Mouse (Mus musculus): ENCODE data around the gene Scap. TPM values are rescaled to one million over a fixed set of nuclear protein-coding genes. Genes with fewer than 3 reads are reported as not detected.
A peak's percentile ranks its signal among the peaks of the same experiment; 100 is the strongest.

The Scap gene
- polyA plus RNA-seq (2016; fragmentation: Nextera tagmentation; extraction: Ambion mirVana): 38.5 and 40.3 TPM in 2 replicates

DNA sequence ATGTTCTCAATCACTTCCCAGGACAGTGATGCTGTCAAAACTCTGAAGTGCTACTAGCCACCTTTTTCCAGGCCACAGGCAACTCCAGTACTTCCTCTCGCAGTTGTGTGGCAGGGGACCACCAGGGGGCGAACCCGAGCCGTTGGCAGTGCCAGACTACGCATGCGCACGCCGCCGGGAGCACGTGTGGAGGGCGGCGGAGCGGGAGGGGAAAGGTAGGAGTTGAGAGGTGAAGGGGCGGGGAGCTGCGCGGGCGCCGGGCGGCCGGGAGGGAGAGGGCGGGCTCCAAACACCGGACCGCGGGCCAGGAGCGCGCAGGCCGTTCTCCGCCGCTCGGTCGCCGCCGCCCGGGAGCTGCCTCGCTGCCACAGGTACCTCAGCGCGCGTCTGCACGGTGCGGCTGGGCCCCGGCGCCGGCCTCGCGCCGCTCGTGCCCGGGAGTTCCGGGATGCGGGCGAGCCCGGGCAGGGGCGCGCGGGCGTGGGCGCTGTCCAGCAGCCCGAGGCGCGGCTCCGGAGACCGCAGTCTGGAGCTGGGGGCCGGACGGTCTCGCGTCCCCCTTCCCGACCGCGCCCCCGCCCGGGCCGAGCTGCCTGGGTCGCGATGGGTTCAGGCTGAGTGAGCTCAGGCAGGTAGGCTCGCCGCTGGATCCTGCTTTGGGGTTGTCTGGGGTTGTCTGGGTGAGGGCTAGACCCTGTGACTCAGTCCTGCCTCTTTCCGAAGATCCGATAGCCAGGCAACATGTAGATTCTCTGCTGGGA is at the start of gene Scap:
Gene Scap (plus strand): TSS at position 154 of the 761 bp plus-strand sequence.
- DNase-seq (ENCODE audit: low spot score): peak; percentile 99
- WGBS: under 1% methylated on average over 78 of the region's 78 CpGs
- H3K36me3 ChIP-seq (replicated peaks): no peaks in the 10 kb centered on the region
- H3K27me3 ChIP-seq (replicated peaks; ENCODE audit: low read depth, poor library complexity, severe bottlenecking): no peaks in the 10 kb centered on the region
- H3K9me3 ChIP-seq: no peaks in the 10 kb centered on the region
- H3K4me3 ChIP-seq: peak within 1 kb of the TSS; percentile 90
- H3K27ac ChIP-seq (replicated peaks): peak within 1 kb of the TSS; percentile 87
- peaks cover 35% of the 10 kb centered on the region for H3K4me1 ChIP-seq

DNA sequence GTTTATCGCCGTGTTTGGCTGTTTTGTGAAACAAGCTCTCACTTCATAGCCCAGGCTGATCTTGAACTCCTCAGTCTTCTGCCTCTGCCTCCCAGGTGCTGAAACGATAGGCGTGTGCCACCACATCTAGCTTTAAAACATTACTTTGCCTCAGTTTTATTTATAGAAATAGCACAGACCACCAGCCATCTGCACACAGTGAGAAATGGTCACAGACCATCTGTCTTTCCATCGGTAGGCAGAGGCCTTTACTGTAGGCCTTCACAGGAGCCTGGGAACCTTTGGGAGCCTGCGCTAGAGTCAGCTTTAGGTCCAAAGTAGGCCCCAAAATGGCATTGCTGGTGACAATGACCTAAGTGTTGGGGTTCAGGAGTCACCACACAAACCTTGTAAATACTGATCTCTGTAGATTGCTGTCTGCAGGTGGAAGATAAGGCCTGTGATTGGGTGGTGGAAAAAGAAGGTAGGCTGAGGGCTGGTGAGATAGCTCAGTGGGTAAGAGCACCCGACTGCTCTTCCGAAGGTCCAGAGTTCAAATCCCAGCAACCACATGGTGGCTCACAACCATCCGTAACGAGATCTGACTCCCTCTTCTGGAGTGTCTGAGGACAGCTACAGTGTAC is 48.9 kb upstream of the Scap start:
- H3K4me1 ChIP-seq: peaks cover 9% of the 10 kb centered on the region; the same call in 1 of the 2 replicates
- no peaks in the 10 kb centered on the region for H3K9me3 ChIP-seq
- 97% methylated on average over 10 of the region's 10 CpGs for WGBS
- no peak overlapping the region for H3K4me3 ChIP-seq
- H3K27ac ChIP-seq (replicated peaks): no peak overlapping the region
- H3K36me3 ChIP-seq (replicated peaks): no peaks in the 10 kb centered on the region
- H3K27me3 ChIP-seq (replicated peaks; ENCODE audit: low read depth, poor library complexity, severe bottlenecking): no peaks in the 10 kb centered on the region
- DNase-seq (ENCODE audit: low spot score): no peak

DNA sequence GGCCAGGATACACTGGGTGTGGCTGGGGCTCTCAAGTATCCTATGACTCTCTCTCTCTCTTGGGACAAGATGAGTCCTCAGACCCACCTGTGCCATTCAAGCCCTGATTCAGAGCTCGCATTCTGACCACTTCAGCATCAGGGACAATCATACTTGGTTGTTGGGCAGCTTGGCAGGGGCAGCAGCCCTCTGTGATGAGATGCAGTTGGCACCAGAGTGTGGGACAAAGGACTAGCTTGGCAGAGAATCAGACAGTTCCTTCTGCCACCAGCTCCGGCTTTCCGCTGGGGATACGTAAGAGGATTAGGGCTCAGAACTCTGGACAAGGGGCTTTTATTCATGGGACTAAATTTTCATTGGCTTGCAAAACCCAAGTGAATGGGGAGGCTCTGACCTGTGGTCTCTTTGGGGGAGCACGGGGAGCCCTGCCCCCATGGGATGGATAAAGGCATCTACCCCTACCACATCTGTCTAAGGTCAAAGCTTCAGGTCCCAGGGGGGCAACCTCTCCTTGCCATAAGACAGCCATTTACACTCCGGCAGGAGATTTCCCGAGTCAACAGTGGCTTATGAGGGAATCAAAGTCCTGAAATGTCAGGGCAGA is 45.7 kb upstream of the Scap start:
- Histone ChIP-seq H3K27me3 (replicated peaks; ENCODE audit: low read depth, poor library complexity, severe bottlenecking) (no peaks in the 10 kb centered on the region), H3K36me3 (replicated peaks) (no peaks in the 10 kb centered on the region), H3K27ac (replicated peaks) (no peak overlapping the region), H3K9me3 (no peaks in the 10 kb centered on the region), H3K4me3 (no peak overlapping the region), H3K4me1 (peaks cover 9% of the 10 kb centered on the region; the same call in 1 of the 2 replicates)
- DNase-seq (ENCODE audit: low spot score): no peak
- 70% methylated on average over 7 of the region's 7 CpGs for WGBS

DNA sequence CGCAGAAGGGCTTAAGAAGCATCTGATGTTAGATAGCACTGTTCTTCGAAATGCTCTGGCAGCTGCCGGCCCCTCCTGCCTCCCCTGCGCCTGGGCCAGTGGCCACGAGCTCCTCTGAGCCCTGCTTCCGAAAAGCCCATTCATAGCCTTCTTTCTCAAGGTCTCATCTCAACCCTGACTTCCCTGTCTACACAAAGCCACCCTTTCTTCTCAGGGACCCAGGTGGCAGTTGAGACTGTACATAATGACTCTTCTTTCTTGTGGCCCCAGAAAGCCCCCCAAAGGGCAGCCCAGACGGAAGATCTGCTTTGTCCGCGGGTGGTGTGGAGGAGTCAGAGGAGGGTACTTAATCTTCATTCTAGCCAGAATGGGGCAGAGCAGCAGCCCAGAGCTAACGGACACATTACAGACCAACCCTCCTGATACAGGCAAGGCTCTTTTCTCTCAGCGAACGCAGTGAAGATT is 39.8 kb upstream of the Scap start:
- no peak overlapping the region for H3K4me3 ChIP-seq
- H3K36me3 ChIP-seq (replicated peaks): no peaks in the 10 kb centered on the region
- 54% methylated on average over 12 of the region's 12 CpGs for WGBS
- no peaks in the 10 kb centered on the region for H3K27me3 ChIP-seq (replicated peaks; ENCODE audit: low read depth, poor library complexity, severe bottlenecking)
- peaks cover 11% of the 10 kb centered on the region for H3K4me1 ChIP-seq
- no peak for DNase-seq (ENCODE audit: low spot score)
- H3K9me3 ChIP-seq: no peaks in the 10 kb centered on the region
- no peak overlapping the region for H3K27ac ChIP-seq (replicated peaks)

DNA sequence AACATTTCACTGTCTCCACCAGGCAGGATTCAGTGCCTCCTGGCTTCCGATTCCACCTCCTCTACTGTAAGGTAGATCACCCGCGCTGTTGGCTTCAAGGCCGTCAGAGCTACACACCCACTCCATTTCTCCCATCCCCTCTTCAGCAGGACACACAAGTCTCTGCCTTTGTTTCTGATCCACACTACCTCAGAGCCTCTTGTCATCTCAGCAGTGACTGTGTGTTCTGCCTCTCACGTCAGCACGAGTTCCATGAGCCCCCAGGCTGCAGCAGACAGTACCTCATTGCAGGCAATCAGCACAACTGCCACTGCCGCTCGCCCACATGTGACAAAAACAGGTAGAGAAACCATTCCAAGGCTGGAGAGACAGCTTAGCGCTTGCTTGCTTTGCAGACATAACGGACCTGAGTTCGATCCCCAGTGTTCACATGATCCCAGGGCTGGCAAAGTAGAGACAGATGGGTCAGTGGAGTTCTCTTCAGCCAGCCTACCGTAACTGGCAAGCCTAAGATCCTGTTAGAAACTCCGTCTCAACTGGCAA is 39.1 kb upstream of the Scap start:
- H3K36me3 ChIP-seq (replicated peaks): no peaks in the 10 kb centered on the region
- H3K4me1 ChIP-seq: peaks cover 11% of the 10 kb centered on the region
- H3K27ac ChIP-seq (replicated peaks): no peak overlapping the region
- H3K4me3 ChIP-seq: no peak overlapping the region
- H3K27me3 ChIP-seq (replicated peaks; ENCODE audit: low read depth, poor library complexity, severe bottlenecking): no peaks in the 10 kb centered on the region
- WGBS: 86% methylated on average over 13 of the region's 13 CpGs
- no peak for DNase-seq (ENCODE audit: low spot score)
- no peaks in the 10 kb centered on the region for H3K9me3 ChIP-seq

DNA sequence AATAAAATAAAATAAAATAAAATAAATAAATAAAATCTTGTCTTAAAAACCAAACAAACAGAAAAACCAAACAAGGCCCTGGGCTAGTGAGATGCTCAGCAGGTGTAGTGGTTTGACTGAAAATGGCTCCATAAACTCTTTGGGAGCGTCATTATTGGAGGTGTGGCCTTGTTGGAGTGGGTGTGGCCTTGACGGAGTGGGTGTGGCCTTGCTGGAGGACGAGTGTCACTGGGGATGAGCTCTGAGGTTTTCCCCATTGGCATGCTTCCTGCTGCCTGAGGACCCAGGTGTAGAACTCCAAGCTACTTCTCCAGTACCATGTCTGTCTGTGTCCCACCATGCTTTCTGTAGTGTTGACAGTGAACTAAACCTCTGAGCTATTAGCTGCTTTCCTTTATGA is 38.3 kb upstream of the Scap start:
- H3K27ac ChIP-seq (replicated peaks): no peak overlapping the region
- H3K4me3 ChIP-seq: no peak overlapping the region
- no peaks in the 10 kb centered on the region for H3K36me3 ChIP-seq (replicated peaks)
- no peak for DNase-seq (ENCODE audit: low spot score)
- WGBS: 48% methylated on average over 3 of the region's 3 CpGs
- no peaks in the 10 kb centered on the region for H3K27me3 ChIP-seq (replicated peaks; ENCODE audit: low read depth, poor library complexity, severe bottlenecking)
- H3K4me1 ChIP-seq: peaks cover 11% of the 10 kb centered on the region
- H3K9me3 ChIP-seq: no peaks in the 10 kb centered on the region

DNA sequence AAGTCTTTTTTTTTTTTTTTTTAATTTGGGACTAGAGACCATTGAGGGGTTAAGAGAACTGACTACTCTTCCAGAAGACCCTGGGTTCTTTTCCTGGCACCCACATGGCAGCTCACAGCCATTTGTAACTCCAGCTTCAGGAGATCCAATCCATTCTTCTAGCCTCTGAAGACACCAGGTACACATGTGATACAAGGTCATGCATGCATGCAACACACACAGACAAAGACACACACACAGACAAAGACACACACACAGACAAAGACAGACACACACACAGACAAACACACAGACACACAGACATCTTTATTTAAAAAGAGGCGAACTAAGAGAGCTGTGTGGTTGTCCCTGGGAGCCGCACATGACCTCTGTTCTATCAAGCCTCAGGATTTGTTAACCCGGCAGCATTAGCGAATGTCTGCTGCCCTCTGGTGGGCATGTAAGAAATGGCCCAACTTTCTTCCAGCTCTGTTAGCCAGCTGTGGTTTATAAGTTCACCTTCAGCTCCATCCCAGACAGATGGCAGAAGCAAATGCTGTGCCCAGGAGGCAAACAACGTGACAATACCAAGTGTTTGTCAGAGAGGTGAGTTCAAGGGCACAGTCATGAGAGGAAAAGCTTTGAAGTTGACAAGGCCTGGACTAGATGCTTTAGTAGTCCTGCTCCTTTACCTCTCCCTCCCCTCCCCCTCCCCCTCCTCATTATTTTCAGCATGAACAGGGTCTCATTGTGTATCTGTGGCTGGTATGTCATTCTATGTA is 36.0 kb upstream of the Scap start:
- no peaks in the 10 kb centered on the region for H3K27me3 ChIP-seq (replicated peaks; ENCODE audit: low read depth, poor library complexity, severe bottlenecking)

DNA sequence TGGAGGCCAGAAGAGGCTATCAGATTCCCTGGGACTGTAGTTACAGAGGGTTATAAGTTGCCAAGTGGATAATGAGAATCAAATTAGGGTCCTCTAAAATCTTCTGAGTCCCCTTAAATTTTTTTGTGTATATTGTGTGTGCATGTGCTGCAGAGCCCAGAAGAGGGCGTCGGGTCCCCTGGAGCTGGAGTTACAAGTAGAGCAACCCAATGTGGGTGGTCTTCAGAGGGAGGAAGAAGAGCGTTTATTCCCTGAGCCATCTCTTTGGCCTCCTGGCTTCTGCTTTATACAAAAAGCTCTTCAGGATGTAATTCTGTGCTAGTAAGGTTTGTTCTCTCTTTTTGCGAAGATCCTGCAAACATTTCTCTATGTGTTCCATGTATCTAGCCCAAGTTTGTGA is 28.6 kb upstream of the Scap start:
- Histone ChIP-seq H3K27ac (replicated peaks) (peak overlapping the region; percentile 92), H3K9me3 (peaks cover 9% of the 10 kb centered on the region; the same call in 1 of the 2 replicates), H3K27me3 (replicated peaks; ENCODE audit: low read depth, poor library complexity, severe bottlenecking) (no peaks in the 10 kb centered on the region), H3K4me3 (peak overlapping the region; percentile 66), H3K4me1 (peaks cover 15% of the 10 kb centered on the region), H3K36me3 (replicated peaks) (peaks cover 12% of the 10 kb centered on the region; the same call in 1 of the 2 replicates)
- WGBS: 2% methylated on average over 4 of the region's 4 CpGs
- peak; percentile 66 for DNase-seq (ENCODE audit: low spot score)

More for the DNA sequence above, 36.0 kb upstream of the Scap start:
- 10% methylated on average over 5 of the region's 5 CpGs for WGBS
- peaks cover 9% of the 10 kb centered on the region; the same call in 1 of the 2 replicates for H3K9me3 ChIP-seq
- no peaks in the 10 kb centered on the region for H3K36me3 ChIP-seq (replicated peaks)
- H3K4me1 ChIP-seq: peaks cover 11% of the 10 kb centered on the region
- peak; percentile 86 for DNase-seq (ENCODE audit: low spot score)
- no peak overlapping the region for H3K27ac ChIP-seq (replicated peaks)
- no peak overlapping the region for H3K4me3 ChIP-seq

DNA sequence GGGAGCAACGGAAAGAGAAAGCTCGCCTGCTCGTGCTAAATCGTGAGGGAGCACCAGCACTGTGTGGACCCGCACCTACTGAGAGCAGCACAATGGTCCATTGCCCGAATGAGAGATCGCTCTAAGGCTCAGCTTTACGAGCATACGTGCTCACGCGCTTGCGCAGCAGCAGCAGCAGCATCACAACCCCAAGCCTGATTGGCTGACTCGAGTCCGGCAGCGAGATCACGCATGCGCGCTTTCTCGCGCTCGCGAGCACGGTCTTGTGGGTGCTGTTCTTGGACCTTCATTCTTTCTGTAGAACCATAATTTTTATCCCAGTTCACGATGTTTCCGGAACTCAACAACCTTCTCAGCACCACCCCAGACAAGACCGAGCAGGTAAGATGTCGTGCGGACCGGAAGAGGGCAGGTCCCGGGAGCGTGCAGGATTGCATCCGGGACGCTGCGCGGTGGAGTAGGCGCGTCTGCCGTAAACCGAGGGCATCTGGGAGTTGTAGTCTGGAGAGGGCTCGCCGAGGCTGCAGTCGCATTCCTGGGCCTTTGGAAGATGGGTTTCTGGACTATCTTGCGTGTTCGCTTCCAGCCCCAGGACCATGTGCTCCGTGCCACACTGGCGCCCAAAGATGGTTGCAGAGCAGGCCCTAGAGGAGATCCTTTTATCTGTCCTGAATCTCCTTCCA is 28.0 kb upstream of the Scap start, which contains the start of gene Elp6:
Gene Elp6 (plus strand): TSS at position 205 of the 683 bp plus-strand sequence.
- peak; percentile 94 for DNase-seq (ENCODE audit: low spot score)
- H3K4me3 ChIP-seq: peak within 1 kb of the TSS; percentile 66
- peaks cover 18% of the 10 kb centered on the region for H3K36me3 ChIP-seq (replicated peaks)
- under 1% methylated on average over 46 of the region's 46 CpGs for WGBS
- peaks cover 15% of the 10 kb centered on the region for H3K4me1 ChIP-seq
- peak within 1 kb of the TSS; percentile 92 for H3K27ac ChIP-seq (replicated peaks)
- H3K9me3 ChIP-seq: peaks cover 9% of the 10 kb centered on the region; the same call in 1 of the 2 replicates
- no peaks in the 10 kb centered on the region for H3K27me3 ChIP-seq (replicated peaks; ENCODE audit: low read depth, poor library complexity, severe bottlenecking)

DNA sequence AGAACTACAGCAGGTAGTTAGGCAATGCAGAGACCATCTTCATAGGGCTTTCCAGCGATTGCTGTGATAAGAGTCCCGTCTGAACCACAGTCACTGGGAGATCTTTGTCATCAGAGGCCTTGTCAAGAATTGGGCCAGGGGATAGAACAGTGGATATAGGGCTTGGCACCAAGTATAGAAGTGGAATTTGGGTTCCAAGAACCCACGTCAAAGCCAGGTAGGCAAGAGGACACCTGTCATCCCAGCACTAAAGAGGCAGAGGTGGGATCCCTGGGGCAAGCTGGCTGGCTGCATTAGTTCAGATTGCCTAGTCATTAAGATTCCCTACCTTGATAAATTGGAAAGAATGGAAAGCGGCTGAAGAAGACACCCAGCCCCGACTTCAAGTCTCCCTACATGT is 26.7 kb upstream of the Scap start:
- DNase-seq (ENCODE audit: low spot score): no peak
- H3K36me3 ChIP-seq (replicated peaks): peaks cover 31% of the 10 kb centered on the region
- WGBS: 94% methylated on average over 5 of the region's 5 CpGs
- peak overlapping the region; percentile 66 for H3K4me3 ChIP-seq
- H3K9me3 ChIP-seq: peaks cover 5% of the 10 kb centered on the region; the same call in 1 of the 2 replicates
- H3K27ac ChIP-seq (replicated peaks): peak overlapping the region; percentile 35; the same call in 1 of the 2 replicates
- H3K4me1 ChIP-seq: peaks cover 15% of the 10 kb centered on the region
- no peaks in the 10 kb centered on the region for H3K27me3 ChIP-seq (replicated peaks; ENCODE audit: low read depth, poor library complexity, severe bottlenecking)

DNA sequence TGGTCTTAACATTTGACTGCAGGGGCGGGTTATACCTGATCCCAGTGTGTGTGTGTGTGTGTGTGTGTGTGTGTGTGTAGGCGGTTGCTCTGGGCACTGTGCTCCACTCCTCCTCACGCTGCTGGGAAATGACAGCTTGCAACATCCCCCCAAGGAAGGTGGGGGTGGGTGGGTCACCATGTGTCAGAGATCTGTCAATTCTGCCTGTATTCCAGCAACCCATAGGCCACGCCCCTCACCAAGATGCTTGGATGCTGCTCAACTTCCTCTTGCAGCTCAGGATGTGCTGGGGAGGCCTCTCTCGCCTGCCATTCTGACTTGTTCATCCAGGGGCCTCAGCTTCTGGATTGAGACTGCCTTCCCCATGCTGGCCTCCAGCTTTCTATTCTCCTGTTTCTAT is 18.4 kb upstream of the Scap start:
- H3K36me3 ChIP-seq (replicated peaks): peaks cover 98% of the 10 kb centered on the region

More for the DNA sequence above, 18.4 kb upstream of the Scap start:
- DNase-seq (ENCODE audit: low spot score): no peak
- H3K9me3 ChIP-seq: no peaks in the 10 kb centered on the region
- H3K4me3 ChIP-seq: no peak overlapping the region
- 84% methylated on average over 5 of the region's 5 CpGs for WGBS
- H3K4me1 ChIP-seq: no peaks in the 10 kb centered on the region
- H3K27ac ChIP-seq (replicated peaks): no peak overlapping the region
- no peaks in the 10 kb centered on the region for H3K27me3 ChIP-seq (replicated peaks; ENCODE audit: low read depth, poor library complexity, severe bottlenecking)

All from embryonic facial prominence, embryonic 10.5 days (tissue).